Mouse (Mus musculus): ENCODE measurements at regions not wholly inside any gene's neighbourhood (a gene's known extent, or its start where the extent isn't known, plus 50 kb on each side); places are given as distances from the start of the nearest gene placed in this dataset.

DNA sequence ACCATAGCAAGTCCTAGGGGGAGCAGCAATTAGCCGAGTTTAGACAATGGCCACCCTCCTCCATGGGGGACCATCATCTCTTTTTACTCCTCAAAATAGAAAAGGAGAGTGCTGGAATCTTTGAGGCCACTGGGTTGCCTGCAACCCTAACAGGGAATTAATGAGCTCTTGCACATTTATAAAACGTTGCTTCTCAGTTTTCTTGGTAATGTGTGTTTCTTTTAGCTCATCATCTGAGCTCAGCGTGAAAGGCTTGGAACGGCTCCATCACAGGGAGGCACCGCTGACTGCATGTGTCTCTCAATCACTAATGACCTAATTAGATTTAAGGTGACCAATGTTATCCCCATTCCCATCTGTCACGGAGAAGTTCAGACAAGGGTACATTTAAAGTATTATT, 595.9 kb downstream of the Tmem132b start:
- no peaks in the 10 kb centered on the region for H3K27me3 ChIP-seq (ENCODE audit: insufficient read depth, low read length)
- no peaks in the 10 kb centered on the region for H3K36me3 ChIP-seq (replicated peaks)
- peaks cover 35% of the 10 kb centered on the region for H3K9me3 ChIP-seq (replicated peaks)
- H3K4me1 ChIP-seq (ENCODE audit: insufficient read depth, low read depth, low read length): no peaks in the 10 kb centered on the region
- DNase-seq (ENCODE audit: low spot score) (no peak), ATAC-seq (ENCODE audit: extremely low read depth, insufficient number of reproducible peaks, low FRiP score, poor library complexity, severe bottlenecking) (no peak)
- H3K4me3 ChIP-seq (ENCODE audit: low read depth, low read length): no peak overlapping the region
- no peak for TF ChIP-seq GATA1 (IDR thresholded peaks at IDR 0.05; ENCODE audit: borderline replicate concordance, low read length)
- no peak for TF ChIP-seq GATA2 (IDR thresholded peaks at IDR 0.05; ENCODE audit: borderline replicate concordance, low read depth, low read length)
- no peak for TF ChIP-seq TAL1 (conservative IDR thresholded peaks at IDR 0.05; ENCODE audit: low read depth, low read length)
- TF ChIP-seq POLR2AphosphoS5 (IDR thresholded peaks at IDR 0.05; ENCODE audit: insufficient replicate concordance, low read depth, low read length): no peak
- no peak for TF ChIP-seq CTCF (IDR thresholded peaks at IDR 0.05; ENCODE audit: low read depth, low read length)

DNA sequence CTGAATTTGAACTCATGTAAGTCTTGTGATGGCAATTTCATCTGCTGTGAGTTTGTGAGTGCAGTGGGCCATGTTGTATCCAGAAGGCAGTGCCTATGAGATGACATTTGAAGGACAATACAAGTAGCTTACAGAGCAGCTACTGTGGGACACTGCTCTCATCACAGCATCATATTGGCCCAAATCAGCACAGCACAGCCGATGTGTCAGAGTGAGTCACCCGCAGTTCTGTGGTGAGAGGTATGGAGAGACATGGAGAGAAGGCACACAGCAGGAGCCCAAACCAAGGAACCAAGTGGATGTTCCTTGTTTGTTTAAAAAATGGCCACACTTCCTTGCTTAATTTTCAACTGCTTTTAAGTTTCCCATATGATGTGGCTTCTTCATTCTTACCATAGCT, 617.3 kb downstream of the Tmem132b start:
- no peaks in the 10 kb centered on the region for H3K4me1 ChIP-seq (ENCODE audit: insufficient read depth, low read depth, low read length)
- TF ChIP-seq GATA2 (IDR thresholded peaks at IDR 0.05; ENCODE audit: borderline replicate concordance, low read depth, low read length) (no peak), GATA1 (IDR thresholded peaks at IDR 0.05; ENCODE audit: borderline replicate concordance, low read length) (no peak), POLR2AphosphoS5 (IDR thresholded peaks at IDR 0.05; ENCODE audit: insufficient replicate concordance, low read depth, low read length) (no peak), TAL1 (conservative IDR thresholded peaks at IDR 0.05; ENCODE audit: low read depth, low read length) (no peak), CTCF (IDR thresholded peaks at IDR 0.05; ENCODE audit: low read depth, low read length) (no peak)
- no peaks in the 10 kb centered on the region for H3K27me3 ChIP-seq (ENCODE audit: insufficient read depth, low read length)
- no peak for DNase-seq (ENCODE audit: low spot score)
- no peaks in the 10 kb centered on the region for H3K36me3 ChIP-seq (replicated peaks)
- H3K4me3 ChIP-seq (ENCODE audit: low read depth, low read length): no peak overlapping the region
- H3K9me3 ChIP-seq (replicated peaks): peaks cover 37% of the 10 kb centered on the region
- no peak for ATAC-seq (ENCODE audit: extremely low read depth, insufficient number of reproducible peaks, low FRiP score, poor library complexity, severe bottlenecking)

DNA sequence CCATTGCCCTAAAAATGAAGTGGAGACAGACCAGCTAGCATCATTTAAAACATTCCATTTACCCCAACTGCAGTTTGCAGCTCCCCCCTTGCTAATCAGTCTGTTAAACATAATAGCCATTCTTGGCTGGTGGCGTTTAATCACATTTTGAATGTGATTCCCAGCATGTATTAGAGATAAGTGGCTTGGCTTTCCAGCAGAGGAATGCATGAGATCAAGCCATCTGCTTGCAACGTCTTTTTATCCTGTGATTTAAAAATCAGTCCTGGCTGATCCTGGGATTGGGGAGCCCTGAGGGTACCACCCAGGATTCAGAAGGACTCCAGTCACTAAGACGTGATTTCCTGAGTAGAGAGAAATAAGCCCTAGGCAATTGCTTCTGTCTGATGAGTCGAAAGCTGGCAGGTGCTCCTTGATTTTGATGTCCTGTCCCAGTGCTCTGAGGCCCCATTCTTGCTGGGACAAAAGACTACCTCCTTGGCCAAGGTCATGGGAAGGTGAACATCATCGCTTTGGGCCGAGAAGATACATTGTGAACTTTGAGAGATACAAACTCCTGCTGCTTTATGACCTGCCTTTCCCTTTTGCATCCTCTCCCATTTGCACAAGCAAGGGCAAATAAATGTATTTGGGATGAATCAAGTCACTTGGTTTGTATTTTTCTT, 623.8 kb downstream of the Tmem132b start:
- Histone ChIP-seq H3K36me3 (replicated peaks) (no peaks in the 10 kb centered on the region), H3K9me3 (replicated peaks) (peaks cover 37% of the 10 kb centered on the region), H3K27me3 (ENCODE audit: insufficient read depth, low read length) (no peaks in the 10 kb centered on the region), H3K4me1 (ENCODE audit: insufficient read depth, low read depth, low read length) (no peaks in the 10 kb centered on the region), H3K4me3 (ENCODE audit: low read depth, low read length) (no peak overlapping the region)
- ATAC-seq (ENCODE audit: extremely low read depth, insufficient number of reproducible peaks, low FRiP score, poor library complexity, severe bottlenecking) (no peak), DNase-seq (ENCODE audit: low spot score) (no peak)
- no peak for TF ChIP-seq TAL1 (conservative IDR thresholded peaks at IDR 0.05; ENCODE audit: low read depth, low read length)
- no peak for TF ChIP-seq POLR2AphosphoS5 (IDR thresholded peaks at IDR 0.05; ENCODE audit: insufficient replicate concordance, low read depth, low read length)
- no peak for TF ChIP-seq CTCF (IDR thresholded peaks at IDR 0.05; ENCODE audit: low read depth, low read length)
- no peak for TF ChIP-seq GATA2 (IDR thresholded peaks at IDR 0.05; ENCODE audit: borderline replicate concordance, low read depth, low read length)
- TF ChIP-seq GATA1 (IDR thresholded peaks at IDR 0.05; ENCODE audit: borderline replicate concordance, low read length): no peak

DNA sequence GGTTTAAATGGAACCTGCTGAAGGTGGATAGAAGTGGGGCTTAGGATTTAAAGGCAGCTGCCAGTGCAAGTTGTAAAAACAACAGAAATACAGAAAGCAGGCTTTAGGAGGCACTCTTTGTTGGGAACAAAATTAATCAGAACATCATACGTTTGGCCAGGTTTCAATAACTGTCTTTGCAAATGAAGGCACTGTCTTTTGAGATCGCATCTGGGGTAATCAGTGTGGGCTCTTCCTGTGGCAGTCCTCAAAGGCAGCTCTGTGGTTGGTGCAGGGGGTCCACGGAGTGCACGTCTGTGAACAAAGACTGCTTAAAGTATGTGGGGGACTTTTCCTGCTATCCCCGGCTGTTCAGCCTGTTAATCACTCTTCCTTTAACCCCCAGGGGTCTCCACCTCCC, 654.5 kb downstream of the Tmem132b start:
- DNase-seq (ENCODE audit: low spot score) (no peak), ATAC-seq (ENCODE audit: extremely low read depth, insufficient number of reproducible peaks, low FRiP score, poor library complexity, severe bottlenecking) (no peak)
- no peak for TF ChIP-seq GATA1 (IDR thresholded peaks at IDR 0.05; ENCODE audit: borderline replicate concordance, low read length)
- TF ChIP-seq CTCF (IDR thresholded peaks at IDR 0.05; ENCODE audit: low read depth, low read length): no peak
- TF ChIP-seq TAL1 (conservative IDR thresholded peaks at IDR 0.05; ENCODE audit: low read depth, low read length): no peak
- TF ChIP-seq GATA2 (IDR thresholded peaks at IDR 0.05; ENCODE audit: borderline replicate concordance, low read depth, low read length): no peak
- no peak for TF ChIP-seq POLR2AphosphoS5 (IDR thresholded peaks at IDR 0.05; ENCODE audit: insufficient replicate concordance, low read depth, low read length)
- H3K36me3 ChIP-seq (replicated peaks): no peaks in the 10 kb centered on the region
- H3K4me3 ChIP-seq (ENCODE audit: low read depth, low read length): no peak overlapping the region
- no peaks in the 10 kb centered on the region for H3K4me1 ChIP-seq (ENCODE audit: insufficient read depth, low read depth, low read length)
- H3K9me3 ChIP-seq (replicated peaks): peaks cover 43% of the 10 kb centered on the region
- H3K27me3 ChIP-seq (ENCODE audit: insufficient read depth, low read length): no peaks in the 10 kb centered on the region

DNA sequence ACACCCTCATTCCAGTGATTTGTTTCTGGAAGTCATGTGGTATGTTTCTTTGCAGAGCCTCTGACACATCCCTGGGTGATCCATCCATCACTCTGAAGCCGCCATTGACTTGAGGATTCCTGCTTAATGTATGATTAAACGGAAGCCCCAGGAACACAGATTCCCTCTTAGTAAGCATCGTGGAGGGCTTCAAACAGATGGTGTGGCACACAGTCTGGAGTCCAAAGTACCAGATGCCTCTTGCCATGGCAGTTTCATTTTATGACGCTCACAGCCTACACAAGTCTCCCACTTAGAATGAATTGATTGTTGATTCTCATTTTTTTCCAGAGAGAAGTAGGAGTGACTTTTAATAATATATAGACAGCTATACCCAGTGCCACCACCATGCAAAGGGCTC, 668.3 kb downstream of the Tmem132b start:
- TF ChIP-seq GATA1 (IDR thresholded peaks at IDR 0.05; ENCODE audit: borderline replicate concordance, low read length) (no peak), TAL1 (conservative IDR thresholded peaks at IDR 0.05; ENCODE audit: low read depth, low read length) (no peak), POLR2AphosphoS5 (IDR thresholded peaks at IDR 0.05; ENCODE audit: insufficient replicate concordance, low read depth, low read length) (no peak), GATA2 (IDR thresholded peaks at IDR 0.05; ENCODE audit: borderline replicate concordance, low read depth, low read length) (no peak), CTCF (IDR thresholded peaks at IDR 0.05; ENCODE audit: low read depth, low read length) (no peak)
- H3K9me3 ChIP-seq (replicated peaks): peaks cover 47% of the 10 kb centered on the region
- no peaks in the 10 kb centered on the region for H3K4me1 ChIP-seq (ENCODE audit: insufficient read depth, low read depth, low read length)
- DNase-seq (ENCODE audit: low spot score): no peak
- no peaks in the 10 kb centered on the region for H3K36me3 ChIP-seq (replicated peaks)
- no peak overlapping the region for H3K4me3 ChIP-seq (ENCODE audit: low read depth, low read length)
- H3K27me3 ChIP-seq (ENCODE audit: insufficient read depth, low read length): no peaks in the 10 kb centered on the region
- no peak for ATAC-seq (ENCODE audit: extremely low read depth, insufficient number of reproducible peaks, low FRiP score, poor library complexity, severe bottlenecking)

DNA sequence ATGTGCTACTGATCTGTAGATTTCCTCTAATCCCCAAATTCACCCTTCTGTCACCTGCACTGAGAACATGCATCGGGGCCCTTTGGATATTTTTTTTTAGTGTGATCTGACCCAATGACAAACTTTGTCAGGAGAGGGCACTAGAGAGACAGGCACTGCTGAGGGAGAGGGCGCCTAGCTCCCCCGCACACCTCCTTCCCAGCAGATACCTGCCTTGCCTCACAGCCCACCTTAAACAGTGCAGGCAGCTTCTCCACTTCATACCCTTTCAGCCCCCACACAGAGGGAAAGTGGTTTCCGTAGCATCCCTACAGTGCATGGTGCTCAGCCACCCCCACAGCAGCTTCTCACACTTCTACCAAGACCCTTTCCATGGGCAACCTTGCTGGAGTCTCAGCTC, 670.0 kb downstream of the Tmem132b start:
- no peak for ATAC-seq (ENCODE audit: extremely low read depth, insufficient number of reproducible peaks, low FRiP score, poor library complexity, severe bottlenecking)
- Histone ChIP-seq H3K36me3 (replicated peaks) (no peaks in the 10 kb centered on the region), H3K4me1 (ENCODE audit: insufficient read depth, low read depth, low read length) (no peaks in the 10 kb centered on the region), H3K9me3 (replicated peaks) (peaks cover 40% of the 10 kb centered on the region), H3K27me3 (ENCODE audit: insufficient read depth, low read length) (no peaks in the 10 kb centered on the region), H3K4me3 (ENCODE audit: low read depth, low read length) (no peak overlapping the region)
- DNase-seq (ENCODE audit: low spot score): no peak
- TF ChIP-seq GATA1 (IDR thresholded peaks at IDR 0.05; ENCODE audit: borderline replicate concordance, low read length): no peak
- no peak for TF ChIP-seq CTCF (IDR thresholded peaks at IDR 0.05; ENCODE audit: low read depth, low read length)
- TF ChIP-seq POLR2AphosphoS5 (IDR thresholded peaks at IDR 0.05; ENCODE audit: insufficient replicate concordance, low read depth, low read length): no peak
- TF ChIP-seq GATA2 (IDR thresholded peaks at IDR 0.05; ENCODE audit: borderline replicate concordance, low read depth, low read length): no peak
- TF ChIP-seq TAL1 (conservative IDR thresholded peaks at IDR 0.05; ENCODE audit: low read depth, low read length): no peak
